Mouse (Mus musculus): ENCODE results near the gene Snx10.

Gene Snx10

GRCm38 (mm10) chr6:51591844-51592243 is 68.1 kb downstream of the Snx10 start:
- no peak for DNase-seq

- DNase-seq = peak; percentile 93
Measured at GRCm38 (mm10) chr6:51592356-51593115, 68.8 kb downstream of the Snx10 start.

- DNase-seq = no peak
Measured at GRCm38 (mm10) chr6:51593446-51594035, 69.8 kb downstream of the Snx10 start.

DNA sequence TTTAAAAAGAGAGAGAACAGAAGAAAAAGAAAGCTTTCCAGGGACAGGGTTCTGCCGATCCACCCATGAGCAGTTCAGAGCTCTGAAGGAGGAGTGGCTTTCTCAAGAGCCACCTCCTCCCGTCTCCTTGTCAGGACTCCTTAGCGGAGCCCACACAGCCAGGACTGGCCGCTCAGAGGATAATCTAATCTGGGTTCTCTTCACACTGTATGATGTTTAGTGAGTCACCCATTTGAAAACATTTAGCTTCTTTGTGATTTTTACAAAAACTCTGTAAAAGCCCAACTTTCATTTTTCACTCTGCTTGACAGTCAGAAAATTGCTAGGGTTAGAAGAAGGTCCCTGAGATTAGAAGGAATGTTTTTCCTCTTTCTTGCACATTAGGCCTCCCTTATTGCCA is 70.8 kb downstream of the Snx10 start:
- no peak for DNase-seq

DNA sequence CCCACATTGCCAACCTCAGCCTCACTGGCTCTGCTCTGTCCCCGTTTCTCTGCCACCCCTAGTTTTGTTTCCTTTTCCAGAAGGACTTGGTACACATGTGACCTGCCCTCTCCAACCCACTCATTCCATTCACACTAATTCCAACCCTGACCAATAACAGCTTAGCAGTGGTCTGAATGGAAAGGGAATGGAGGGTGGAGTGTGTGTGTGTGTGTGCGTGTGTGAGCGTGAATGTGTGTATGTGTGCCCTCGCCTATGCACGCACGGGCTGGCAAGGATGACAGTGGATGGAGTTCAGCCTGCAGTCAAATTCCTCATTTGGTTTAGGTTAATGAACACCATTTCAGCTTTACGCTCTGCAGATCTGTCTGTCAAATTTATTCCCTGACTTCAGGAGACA is 74.4 kb downstream of the Snx10 start:
- no peak for DNase-seq

DNA sequence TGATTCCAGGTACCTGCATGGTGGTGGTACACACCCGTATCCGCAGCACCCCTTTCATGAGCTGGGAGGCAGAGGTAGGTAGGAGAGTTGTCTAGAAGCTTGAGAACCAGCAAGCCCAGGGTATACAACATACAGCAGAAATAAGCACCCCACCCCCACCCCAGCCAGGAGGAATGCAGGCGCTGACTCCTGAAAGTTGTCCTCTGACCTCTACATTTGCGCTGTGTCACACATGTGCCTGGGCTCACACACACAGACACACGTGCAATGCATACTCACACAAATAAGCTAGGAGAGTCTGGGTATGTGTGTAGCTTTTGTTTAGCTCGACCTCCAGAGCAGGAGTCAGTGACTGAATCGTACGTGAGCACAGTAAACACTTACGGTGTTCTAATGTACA is 76.7 kb downstream of the Snx10 start:
- DNase-seq = no peak

GRCm38 (mm10) chr6:51602341-51602740 is 78.6 kb downstream of the Snx10 start:
- DNase-seq = no peak

DNA sequence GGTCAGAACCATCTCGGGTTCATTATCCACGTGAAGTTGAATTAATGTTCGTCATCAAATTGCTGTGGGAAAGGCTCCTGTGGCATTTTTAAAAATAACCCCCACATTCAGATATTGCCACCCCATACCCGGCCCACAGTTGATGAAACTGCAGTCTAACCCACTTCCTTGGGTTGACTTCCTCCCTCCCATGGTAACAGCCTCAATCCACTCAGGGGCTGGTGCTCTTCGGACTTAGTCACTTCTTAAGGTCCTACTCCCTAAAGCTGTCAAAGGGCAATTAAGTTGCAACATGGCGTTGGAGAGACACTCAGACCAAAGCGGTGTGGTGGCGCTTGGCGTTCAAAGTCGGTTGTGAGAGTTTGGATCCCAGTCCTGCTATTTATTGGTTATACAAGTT is 80.0 kb downstream of the Snx10 start:
- no peak for DNase-seq

DNA sequence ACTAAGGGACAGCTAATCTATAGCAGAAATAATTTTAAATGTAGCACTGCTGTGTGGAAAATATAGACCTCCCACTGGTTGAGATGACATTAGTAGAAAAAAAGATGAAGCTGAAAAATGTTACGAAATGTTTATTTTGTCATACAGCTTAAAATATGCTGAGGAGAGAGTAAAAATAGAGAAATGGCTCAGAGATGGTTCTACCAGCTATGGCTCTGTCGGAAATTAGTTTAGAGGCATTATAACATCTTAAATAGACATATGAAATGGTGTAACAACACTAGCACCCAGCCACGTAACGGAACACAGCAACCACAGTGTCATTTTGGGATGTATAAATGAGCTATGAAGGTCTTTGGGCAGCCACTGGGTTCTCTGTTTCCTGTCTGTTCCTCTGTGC is 82.5 kb downstream of the Snx10 start:
- no peak for DNase-seq

DNA sequence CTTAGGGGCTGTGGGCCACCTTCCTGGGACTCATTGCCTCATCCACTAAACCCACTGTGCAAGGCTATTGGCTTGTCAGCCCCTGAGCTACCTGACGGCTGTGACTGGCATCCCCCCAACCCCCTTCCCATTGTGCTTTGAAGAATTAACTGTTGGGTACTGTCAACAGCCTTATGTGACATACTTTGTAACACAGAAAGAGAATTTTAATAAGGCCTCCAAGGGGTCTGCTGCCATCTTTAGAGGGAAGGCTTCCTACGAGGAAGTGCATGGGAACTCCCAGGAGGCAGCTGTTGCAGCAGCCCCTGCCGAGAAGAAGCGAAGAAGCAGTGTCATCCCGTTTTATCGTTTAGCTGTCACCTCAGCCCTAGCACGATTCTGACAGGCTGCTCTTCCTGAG is 83.1 kb downstream of the Snx10 start:
- no peak for DNase-seq

DNA sequence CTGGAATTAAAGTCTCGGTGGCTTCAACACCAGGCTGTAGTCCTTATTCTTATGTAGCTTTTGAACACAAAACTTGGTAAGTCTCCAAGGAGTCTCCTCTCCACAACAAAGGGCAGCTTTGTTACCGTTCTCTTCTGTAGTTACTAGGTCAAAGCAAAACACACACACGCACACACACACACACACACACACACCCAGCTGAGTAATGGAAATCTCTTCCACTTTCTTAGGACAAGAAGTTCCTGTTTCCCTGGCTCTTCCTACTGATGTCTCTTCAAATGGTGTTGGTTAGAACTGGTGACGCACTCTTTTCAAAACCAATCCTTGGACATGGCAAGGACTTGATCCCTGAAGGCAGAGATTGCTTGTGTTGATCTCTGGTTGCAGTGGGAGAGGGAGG is 87.9 kb downstream of the Snx10 start:
- DNase-seq = no peak

- DNase-seq = peak; percentile 80
Measured at GRCm38 (mm10) chr6:51612371-51613051, 88.8 kb downstream of the Snx10 start.

GRCm38 (mm10) chr6:51613661-51614060 is 90.0 kb downstream of the Snx10 start:
- no peak for DNase-seq

GRCm38 (mm10) chr6:51626843-51627242 is 103.1 kb downstream of the Snx10 start:
- no peak for DNase-seq

- DNase-seq = no peak
Measured at GRCm38 (mm10) chr6:51629671-51630070, 106.0 kb downstream of the Snx10 start.

- DNase-seq = no peak
Measured at GRCm38 (mm10) chr6:51630184-51630583, 106.5 kb downstream of the Snx10 start.

- DNase-seq = no peak
Measured at GRCm38 (mm10) chr6:51632928-51633662, 109.4 kb downstream of the Snx10 start.

DNA sequence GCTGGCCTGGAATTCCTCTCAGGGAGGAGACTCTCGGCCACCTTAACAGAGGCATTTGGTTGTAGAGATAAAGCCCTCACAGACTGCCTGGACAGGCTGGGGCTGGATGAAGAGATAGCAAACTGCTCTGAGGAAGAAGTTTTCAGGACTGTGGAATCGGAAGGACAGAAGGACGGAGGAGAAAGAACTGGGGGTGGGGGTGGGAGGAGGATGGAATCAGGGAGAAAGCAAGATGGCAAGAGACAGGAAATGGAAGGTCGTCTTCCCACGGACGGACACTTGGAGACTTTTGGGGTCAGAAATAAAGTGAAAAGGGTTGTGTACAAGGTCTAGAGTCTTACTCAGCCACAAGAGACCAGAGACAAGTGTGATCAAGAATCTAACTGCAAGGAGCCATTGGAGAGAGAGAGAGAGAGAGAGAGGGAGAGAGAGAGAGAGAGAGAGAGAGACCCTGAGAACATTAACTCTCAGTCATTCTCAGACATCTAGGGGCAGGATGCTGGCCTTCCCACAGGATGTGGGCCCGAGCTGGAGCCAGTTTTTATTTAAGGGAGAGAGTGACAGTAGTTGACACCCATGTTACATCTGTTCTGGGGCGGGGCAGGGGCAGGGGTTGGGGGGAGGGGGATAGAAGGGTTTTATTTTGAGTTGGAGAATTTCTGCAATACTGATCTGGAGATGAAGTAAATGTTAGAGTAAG is 110.1 kb downstream of the Snx10 start:
- no peak for DNase-seq

DNA sequence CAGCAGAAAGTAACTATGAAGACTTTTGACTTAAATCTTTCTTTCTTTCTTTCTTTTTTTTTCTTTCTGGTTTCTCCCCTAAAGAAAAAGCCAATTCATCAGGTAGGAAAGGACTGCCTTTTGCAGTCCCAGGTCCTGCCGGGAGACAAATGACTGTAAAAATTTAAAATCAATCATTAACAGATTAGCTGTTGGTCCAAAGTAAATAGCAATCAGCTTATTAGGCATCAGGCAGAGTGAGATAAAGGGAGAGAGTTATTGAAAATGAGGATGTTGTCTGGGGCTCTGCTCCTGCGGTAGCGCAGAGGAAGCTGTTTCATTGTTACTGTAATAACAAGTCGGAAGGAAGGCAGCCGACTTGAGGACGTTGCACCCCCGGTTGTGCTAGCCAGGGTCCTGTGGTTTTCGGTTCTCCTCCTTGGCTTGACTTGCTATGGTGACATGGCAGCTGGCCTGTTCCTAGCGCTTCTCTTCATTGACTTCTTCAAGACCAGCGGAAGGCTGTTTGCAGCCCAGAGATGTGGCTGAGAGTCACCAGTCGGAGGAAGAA is 112.4 kb downstream of the Snx10 start:
- no peak for DNase-seq
